Mouse (Mus musculus) lung, postnatal 0 days (tissue): Measurements from ENCODE around the gene 6430628N08Rik.

ENCODE experiments used
- CTCF ChIP-seq: IDR thresholded peaks from 2 replicates; pipeline ENCODE4 v1.5.1; 2016; ENCODE audit warnings: antibody characterized with exemption, mild to moderate bottlenecking
- EP300 ChIP-seq: IDR thresholded peaks from 2 replicates; pipeline ENCODE4 v1.6.1; 2016; ENCODE audit warnings: antibody characterized with exemption, mild to moderate bottlenecking, control low read depth

- TF ChIP-seq CTCF (no peak), EP300 (no peak)
Measured at GRCm38 (mm10) chr4:115908641-115909040, 18.2 kb downstream of the 6430628N08Rik start.
